Mouse (Mus musculus) ES-E14 (cell line): ENCODE data around the gene Rps6kl1.

Experiments used
- CHD2 ChIP-seq: IDR thresholded peaks from 2 replicates; pipeline ENCODE4 v1.6.1; 2014; ENCODE audit warnings: mild to moderate bottlenecking, low read depth, low read length, inconsistent platforms
- HCFC1 ChIP-seq: IDR thresholded peaks from 2 replicates; pipeline ENCODE4 v1.6.1; 2012; ENCODE audit warnings: low read length, inconsistent platforms, borderline replicate concordance; ENCODE audit not compliant: insufficient read depth
- ZC3H11A ChIP-seq: IDR thresholded peaks from 2 replicates; pipeline ENCODE4 v1.6.1; 2012; ENCODE audit warnings: low read depth, mild to moderate bottlenecking, inconsistent platforms, low read length, borderline replicate concordance
- ZNF384 ChIP-seq: IDR thresholded peaks from 2 replicates; pipeline ENCODE4 v1.6.1; 2012; ENCODE audit warnings: low read depth, low read length, inconsistent platforms

DNA sequence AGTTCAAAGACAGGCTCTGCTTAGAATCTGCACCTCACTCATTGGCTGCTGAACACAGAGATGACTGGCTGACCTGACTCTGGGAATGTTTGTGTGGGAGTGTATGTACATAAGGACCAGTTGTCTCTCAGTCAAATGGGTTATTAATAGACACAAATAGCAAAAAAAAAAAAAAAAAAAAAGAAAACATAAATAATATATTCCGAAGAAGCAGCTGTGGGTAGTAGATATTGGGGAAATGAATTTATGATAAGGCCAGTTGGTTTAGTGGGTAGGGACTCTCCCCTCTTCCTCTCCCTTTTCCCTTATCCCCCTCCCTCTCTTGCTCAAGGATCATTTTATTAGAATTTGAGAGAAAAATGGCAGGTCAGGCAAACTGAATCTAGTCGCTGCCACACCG lies 37.1 kb downstream of the Rps6kl1 start:
- TF ChIP-seq HCFC1 (no peak), CHD2 (no peak), ZNF384 (no peak), ZC3H11A (no peak)
